Mouse (Mus musculus) heart, postnatal 0 days (tissue): ENCODE measurements around the gene Kcna6.

Source experiments
- CTCF ChIP-seq: IDR thresholded peaks from 2 replicates; pipeline ENCODE4 v1.5.1; 2016; ENCODE audit warnings: antibody characterized with exemption, control low read depth, low read depth
- EP300 ChIP-seq: IDR thresholded peaks from 2 replicates; pipeline ENCODE4 v1.6.1; 2016; ENCODE audit warnings: antibody characterized with exemption, low read depth

- TF ChIP-seq CTCF: peak; percentile 32
- TF ChIP-seq EP300: no peak
Measured at GRCm38 (mm10) chr6:126678961-126679360, 61.5 kb downstream of the Kcna6 start.
